Mouse (Mus musculus): ENCODE data around the gene Soga1. TPM values are rescaled to one million over a fixed set of nuclear protein-coding genes. Genes with fewer than 3 reads are reported as not detected.
A peak's percentile ranks its signal among the peaks of the same experiment; 100 is the strongest.

Gene Soga1
- polyA plus RNA-seq, 1 experiment, result not detected

DNA sequence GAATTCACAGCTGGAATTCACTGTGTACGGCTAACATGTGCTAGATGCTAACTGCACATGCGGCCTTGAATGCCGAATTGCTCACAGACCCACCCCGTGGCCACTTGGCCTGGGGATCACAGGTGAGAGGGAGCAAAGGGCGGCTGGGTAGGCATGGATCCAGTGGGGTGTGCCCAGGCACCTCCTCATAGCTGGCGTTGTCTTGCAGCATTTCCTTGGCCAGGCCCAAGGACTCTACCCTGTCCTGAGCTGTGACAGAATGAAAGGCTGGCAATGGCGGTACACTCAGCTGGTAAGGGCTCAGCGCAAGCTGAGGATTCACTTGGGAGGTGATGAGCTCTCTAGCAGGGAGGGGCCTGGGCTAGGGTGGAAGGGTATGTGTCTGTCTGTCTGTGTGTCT, 7.7 kb upstream of the Soga1 start, which contains the start of gene Tldc2:
Gene Tldc2 (plus strand): TSS at position 260 of the 400 bp plus-strand sequence.
- no peak within 1 kb of the TSS for H3K27ac ChIP-seq (ENCODE audit: insufficient read depth, low read depth, low read length)
- H3K4me1 ChIP-seq (ENCODE audit: control insufficient read depth, insufficient read depth, low read length), result peaks cover 31% of the 10 kb centered on the region
- 90% methylated on average over 8 of the region's 8 CpGs for WGBS
- H3K4me3 ChIP-seq (ENCODE audit: insufficient read depth, low read depth, low read length), result no peak within 1 kb of the TSS
- TF ChIP-seq CTCF (IDR thresholded peaks at IDR 0.05; ENCODE audit: insufficient read depth, low read depth, low read length) (no peak), POLR2A (IDR thresholded peaks at IDR 0.05; ENCODE audit: insufficient read depth, low read depth, low read length) (no peak)

DNA sequence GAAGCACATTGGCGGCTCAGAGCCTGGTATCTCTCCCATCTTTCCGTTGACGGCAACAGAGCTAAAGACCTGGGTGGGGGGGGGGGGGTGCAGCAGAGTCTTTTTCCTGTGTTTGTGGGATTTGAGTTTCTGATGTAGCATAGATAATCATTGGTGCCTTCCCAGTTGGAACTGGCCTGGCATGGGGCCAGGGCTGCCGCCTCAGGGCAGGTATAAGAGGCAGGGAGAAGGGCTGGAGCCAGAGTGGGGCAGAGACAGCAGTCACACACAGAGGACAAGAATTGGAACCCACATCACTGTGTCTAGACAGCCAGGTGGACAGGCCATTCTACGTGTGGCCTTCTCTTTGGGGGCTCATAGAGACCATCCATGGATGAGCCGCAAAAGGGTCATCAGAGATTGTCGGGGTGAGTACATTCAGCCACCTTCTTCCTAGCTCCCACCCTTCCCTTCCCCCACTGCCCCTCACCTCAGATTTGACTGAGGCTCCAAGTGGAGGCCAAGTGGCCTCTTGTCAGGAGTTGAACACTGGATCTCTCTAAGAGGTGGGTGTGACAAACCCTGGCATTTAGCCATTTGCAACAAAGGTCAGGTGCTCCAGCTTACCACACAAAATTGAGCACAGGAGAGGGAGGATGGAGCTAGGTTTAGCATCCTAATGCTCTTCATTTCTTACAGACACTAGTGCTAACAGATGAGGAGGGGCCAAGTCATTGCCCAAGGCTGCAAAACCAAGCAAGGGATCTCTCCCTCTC, 6.0 kb upstream of the Soga1 start:
- Histone ChIP-seq H3K4me1 (ENCODE audit: control insufficient read depth, insufficient read depth, low read length) (peaks cover 29% of the 10 kb centered on the region), H3K27ac (ENCODE audit: insufficient read depth, low read depth, low read length) (no peak overlapping the region), H3K4me3 (ENCODE audit: insufficient read depth, low read depth, low read length) (no peak overlapping the region)
- WGBS, result 78% methylated on average over 7 of the region's 7 CpGs
- TF ChIP-seq POLR2A (IDR thresholded peaks at IDR 0.05; ENCODE audit: insufficient read depth, low read depth, low read length) (no peak), CTCF (IDR thresholded peaks at IDR 0.05; ENCODE audit: insufficient read depth, low read depth, low read length) (no peak)

DNA sequence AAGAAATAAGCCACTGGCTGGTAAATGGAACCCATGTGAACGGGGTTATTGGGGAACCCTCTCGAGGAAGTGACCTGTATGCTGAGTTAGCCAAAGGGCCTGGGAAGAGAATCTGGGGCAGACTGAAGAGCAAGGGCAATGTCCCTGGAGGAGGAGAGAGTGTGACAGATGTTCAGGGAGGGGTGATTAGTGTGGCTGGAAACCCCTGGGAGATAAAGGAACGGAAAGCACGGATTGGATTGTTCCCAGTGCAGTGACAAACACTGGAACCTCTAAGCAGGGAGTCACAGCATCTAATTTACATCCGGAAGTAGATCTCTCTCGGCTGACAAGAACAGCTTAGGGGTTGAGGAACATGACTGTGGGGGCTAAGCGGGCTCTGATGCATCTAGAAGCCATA, 2.9 kb upstream of the Soga1 start:
- Histone ChIP-seq H3K4me1 (ENCODE audit: control insufficient read depth, insufficient read depth, low read length) (peaks cover 29% of the 10 kb centered on the region), H3K27ac (ENCODE audit: insufficient read depth, low read depth, low read length) (no peak overlapping the region), H3K4me3 (ENCODE audit: insufficient read depth, low read depth, low read length) (no peak overlapping the region)
- WGBS, result 38% methylated on average over 7 of the region's 7 CpGs
- TF ChIP-seq CTCF (IDR thresholded peaks at IDR 0.05; ENCODE audit: insufficient read depth, low read depth, low read length), result no peak
- no peak for TF ChIP-seq POLR2A (IDR thresholded peaks at IDR 0.05; ENCODE audit: insufficient read depth, low read depth, low read length)

DNA sequence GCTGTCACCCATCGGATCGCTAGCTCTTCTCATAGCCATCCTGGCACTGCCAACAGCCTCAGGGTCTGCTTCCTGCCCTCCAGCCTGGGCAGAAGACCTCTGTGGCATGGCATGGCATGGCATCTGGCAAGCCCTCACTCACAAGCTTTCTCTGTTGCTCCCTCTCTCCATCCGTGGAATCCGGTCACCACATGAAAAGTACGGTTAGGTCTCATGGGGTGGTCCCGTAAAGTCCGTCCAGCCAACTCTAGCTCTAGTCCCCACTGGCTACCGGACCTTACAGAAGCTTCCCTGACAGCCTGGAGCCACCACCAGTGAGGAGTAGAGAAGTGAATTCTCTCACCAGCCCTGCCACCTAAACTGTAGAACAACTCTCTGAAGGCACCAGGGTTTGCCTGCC, 2.3 kb upstream of the Soga1 start:
- Histone ChIP-seq H3K4me3 (ENCODE audit: insufficient read depth, low read depth, low read length) (no peak overlapping the region), H3K4me1 (ENCODE audit: control insufficient read depth, insufficient read depth, low read length) (peaks cover 30% of the 10 kb centered on the region), H3K27ac (ENCODE audit: insufficient read depth, low read depth, low read length) (no peak overlapping the region)
- 94% methylated on average over 8 of the region's 8 CpGs for WGBS
- no peak for TF ChIP-seq CTCF (IDR thresholded peaks at IDR 0.05; ENCODE audit: insufficient read depth, low read depth, low read length)
- no peak for TF ChIP-seq POLR2A (IDR thresholded peaks at IDR 0.05; ENCODE audit: insufficient read depth, low read depth, low read length)

DNA sequence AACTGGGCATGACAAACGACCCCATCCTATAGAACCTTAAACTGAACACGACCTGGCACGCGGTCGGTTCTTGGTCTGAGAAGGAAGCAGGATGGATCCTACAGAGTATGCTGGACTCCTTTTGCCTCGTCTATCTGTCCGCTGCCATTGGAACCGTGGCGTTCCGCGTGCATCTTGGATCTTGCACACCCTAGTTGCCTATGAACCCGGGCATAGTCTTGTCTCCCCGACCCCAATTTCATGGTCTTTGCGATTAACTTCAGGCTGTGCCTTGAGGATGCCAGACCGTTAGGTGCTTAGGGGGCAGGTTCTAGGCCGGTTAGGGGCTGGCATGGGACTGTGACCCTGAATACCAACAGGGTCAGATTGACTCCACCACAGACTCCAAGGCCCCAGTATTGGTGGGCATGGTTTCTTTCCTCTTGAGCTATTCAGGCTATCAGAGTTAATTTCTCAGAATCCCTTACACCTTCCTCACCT, 687 bp upstream of the Soga1 start:
- no peak; the same call in 1 of the 2 replicates for TF ChIP-seq POLR2A (IDR thresholded peaks at IDR 0.05; ENCODE audit: insufficient read depth, low read depth, low read length)
- WGBS, result 11% methylated on average over 16 of the region's 16 CpGs

DNA sequence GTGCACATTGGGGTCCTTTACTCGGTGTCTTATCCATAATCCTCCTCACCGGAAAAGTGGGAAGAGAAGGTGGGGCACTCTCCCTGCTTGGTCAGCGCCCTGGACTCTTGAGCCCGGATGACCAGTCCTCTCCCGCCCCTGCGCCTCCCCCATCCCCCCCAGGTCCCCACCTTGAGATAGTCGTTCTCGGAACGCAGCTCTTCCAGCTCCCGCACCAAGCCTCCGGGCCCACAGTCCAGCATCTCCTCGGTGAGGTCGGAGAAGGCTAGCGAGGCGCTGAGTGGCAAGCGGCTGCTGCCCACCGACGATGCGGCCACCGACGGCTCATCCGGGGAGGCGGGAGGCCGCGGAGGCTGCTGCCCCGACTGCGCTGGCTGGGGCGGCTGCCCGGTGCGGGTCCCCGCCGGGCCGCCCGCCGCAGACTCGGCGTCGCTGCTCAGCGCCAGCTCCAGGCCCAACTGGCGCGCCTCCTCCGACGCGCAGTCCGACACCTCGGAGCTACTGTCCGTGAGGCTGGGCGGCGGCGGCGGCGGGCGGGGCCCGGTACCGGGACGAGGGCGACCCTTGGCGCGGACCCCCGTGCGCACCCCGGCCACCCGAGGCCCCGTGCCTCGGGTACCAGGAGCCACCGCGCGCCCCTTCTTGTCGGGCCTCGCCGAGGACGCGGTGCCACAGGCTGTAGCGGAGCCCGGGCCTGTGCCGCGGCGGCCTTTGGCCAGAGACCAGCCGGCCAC, 828 bp downstream of the Soga1 start:
- under 1% methylated on average over 79 of the region's 79 CpGs for WGBS
- H3K27ac ChIP-seq (ENCODE audit: insufficient read depth, low read depth, low read length), result peak overlapping the region; percentile 38
- peaks cover 46% of the 10 kb centered on the region for H3K4me1 ChIP-seq (ENCODE audit: control insufficient read depth, insufficient read depth, low read length)
- peak overlapping the region; percentile 80 for H3K4me3 ChIP-seq (ENCODE audit: insufficient read depth, low read depth, low read length)
- TF ChIP-seq POLR2A (IDR thresholded peaks at IDR 0.05; ENCODE audit: insufficient read depth, low read depth, low read length), result no peak
- no peak for TF ChIP-seq CTCF (IDR thresholded peaks at IDR 0.05; ENCODE audit: insufficient read depth, low read depth, low read length)

More for the DNA sequence above, 687 bp upstream of the Soga1 start:
- Histone ChIP-seq H3K4me3 (ENCODE audit: insufficient read depth, low read depth, low read length) (peak overlapping the region; percentile 80), H3K27ac (ENCODE audit: insufficient read depth, low read depth, low read length) (peak overlapping the region; percentile 68; the same call in 1 of the 2 replicates), H3K4me1 (ENCODE audit: control insufficient read depth, insufficient read depth, low read length) (peaks cover 33% of the 10 kb centered on the region)

DNA sequence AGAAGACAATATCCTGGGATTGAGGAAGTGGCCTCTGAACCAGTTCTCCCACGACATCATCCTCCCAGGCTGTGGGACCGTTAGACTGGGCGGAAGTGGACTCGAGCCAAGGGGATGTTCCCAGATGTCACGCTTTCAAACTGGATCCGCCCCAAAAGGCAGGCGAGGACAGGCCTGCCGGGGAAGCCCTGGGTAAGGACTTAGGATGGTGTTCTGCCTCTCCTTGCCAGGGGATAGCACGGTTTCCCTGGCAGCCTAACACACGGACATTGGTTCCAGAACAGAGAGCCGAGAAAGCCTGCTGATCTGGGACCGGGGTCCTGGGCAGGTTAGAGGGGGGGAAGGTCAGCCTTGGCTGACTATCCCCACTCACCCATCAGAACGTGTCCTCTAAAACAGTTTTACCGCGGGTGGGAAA, 1.4 kb downstream of the Soga1 start:
- peak overlapping the region; percentile 80 for H3K4me3 ChIP-seq (ENCODE audit: insufficient read depth, low read depth, low read length)
- TF ChIP-seq POLR2A (IDR thresholded peaks at IDR 0.05; ENCODE audit: insufficient read depth, low read depth, low read length) (no peak), CTCF (IDR thresholded peaks at IDR 0.05; ENCODE audit: insufficient read depth, low read depth, low read length) (no peak)
- peaks cover 51% of the 10 kb centered on the region for H3K4me1 ChIP-seq (ENCODE audit: control insufficient read depth, insufficient read depth, low read length)
- H3K27ac ChIP-seq (ENCODE audit: insufficient read depth, low read depth, low read length), result peak overlapping the region; percentile 43
- under 1% methylated on average over 15 of the region's 15 CpGs for WGBS

DNA sequence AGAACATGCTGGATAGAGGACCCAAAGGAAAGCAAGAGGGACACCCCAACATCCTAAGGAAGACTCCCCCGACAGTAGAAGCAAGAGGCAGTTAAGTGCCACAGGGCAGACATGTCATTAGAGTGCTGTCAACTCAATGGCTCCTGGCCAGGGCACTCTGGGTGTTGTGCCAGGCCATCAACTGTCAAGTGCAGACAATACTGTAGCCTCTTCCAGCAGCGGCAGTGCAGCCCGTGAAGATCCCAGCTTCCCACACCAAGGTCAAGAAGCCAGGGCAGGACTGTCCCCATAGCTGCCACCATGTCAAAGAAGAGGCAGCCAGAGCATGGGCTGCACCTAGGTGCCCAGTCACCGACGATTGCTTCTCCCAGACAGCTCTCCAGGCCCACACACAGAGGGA, 1.9 kb downstream of the Soga1 start:
- WGBS, result 3% methylated on average over 5 of the region's 5 CpGs
- TF ChIP-seq POLR2A (IDR thresholded peaks at IDR 0.05; ENCODE audit: insufficient read depth, low read depth, low read length) (no peak), CTCF (IDR thresholded peaks at IDR 0.05; ENCODE audit: insufficient read depth, low read depth, low read length) (no peak)
- H3K4me3 ChIP-seq (ENCODE audit: insufficient read depth, low read depth, low read length), result peak overlapping the region; percentile 80
- peaks cover 54% of the 10 kb centered on the region for H3K4me1 ChIP-seq (ENCODE audit: control insufficient read depth, insufficient read depth, low read length)
- H3K27ac ChIP-seq (ENCODE audit: insufficient read depth, low read depth, low read length), result peak overlapping the region; percentile 43

DNA sequence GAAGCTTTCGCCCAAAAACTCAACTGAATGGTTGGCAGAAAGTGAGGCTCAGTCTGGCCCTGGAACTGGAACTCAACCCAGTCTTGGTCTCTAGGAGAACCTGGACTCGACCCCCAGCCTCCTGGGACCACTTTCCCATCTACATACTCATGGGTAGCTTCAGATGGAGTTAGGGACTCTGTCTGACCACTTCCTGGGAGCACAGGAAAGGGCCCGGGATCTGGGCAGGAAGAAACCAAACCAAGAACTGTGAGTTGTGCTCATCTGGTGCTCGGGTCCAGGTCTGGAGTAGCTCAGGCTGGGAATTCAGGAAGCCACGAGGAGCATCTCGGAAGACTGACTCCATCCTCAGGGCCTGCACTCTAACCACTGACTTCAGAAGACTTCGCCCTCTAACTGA, 2.5 kb downstream of the Soga1 start:
- 56% methylated on average over 7 of the region's 7 CpGs for WGBS
- Histone ChIP-seq H3K4me1 (ENCODE audit: control insufficient read depth, insufficient read depth, low read length) (peaks cover 55% of the 10 kb centered on the region), H3K4me3 (ENCODE audit: insufficient read depth, low read depth, low read length) (peak overlapping the region; percentile 5; the same call in 1 of the 2 replicates), H3K27ac (ENCODE audit: insufficient read depth, low read depth, low read length) (no peak overlapping the region)
- TF ChIP-seq CTCF (IDR thresholded peaks at IDR 0.05; ENCODE audit: insufficient read depth, low read depth, low read length) (no peak), POLR2A (IDR thresholded peaks at IDR 0.05; ENCODE audit: insufficient read depth, low read depth, low read length) (no peak)
